Mouse (Mus musculus) liver, postnatal 0 days (tissue): ENCODE results near the gene Aldh4a1.

Experiments
- CTCF ChIP-seq: sonication (generic); IDR thresholded peaks from 2 replicates; pipeline ENCODE4 v1.5.1; 2016; ENCODE audit warnings: antibody characterized with exemption, low read depth
- EP300 ChIP-seq: IDR thresholded peaks from 2 replicates; pipeline ENCODE4 v1.6.1; 2016; ENCODE audit warnings: antibody characterized with exemption, low read depth, mild to moderate bottlenecking

DNA sequence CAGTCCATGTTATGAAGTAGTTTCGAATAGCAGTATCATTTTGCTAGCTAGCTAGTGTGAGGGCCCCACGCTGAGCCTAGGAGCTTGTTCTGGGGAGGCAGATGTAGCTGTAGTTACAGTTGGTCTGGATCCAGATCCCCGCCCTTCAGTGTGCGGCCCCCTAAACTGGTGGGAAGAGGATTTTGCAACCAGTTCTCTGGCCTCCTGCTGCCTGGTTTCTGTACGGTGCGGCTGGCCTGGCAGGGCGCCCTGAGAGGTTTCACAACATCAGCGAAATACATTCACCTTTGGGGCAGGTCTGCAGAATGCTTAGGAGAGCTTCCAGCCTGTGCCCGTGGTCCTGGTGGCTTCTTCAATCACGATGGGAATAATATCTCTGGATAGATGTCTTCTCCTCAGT, 2.0 kb downstream of the Aldh4a1 start:
- TF ChIP-seq CTCF (no peak), EP300 (no peak)
